Mouse (Mus musculus) midbrain, embryonic 14.5 days (tissue): ENCODE results near the gene Zfp280c. TPM values are rescaled to one million over a fixed set of nuclear protein-coding genes. Genes with fewer than 3 reads are reported as not detected.

Source experiments
- ATAC-seq: fragments of 200-750 bp; cut with Nextera tagmentation; 2 replicates; pipeline ENCODE4 v1.8.0; 2017; ENCODE audit warnings: moderate number of reproducible peaks, moderate library complexity; ENCODE audit not compliant: low FRiP score, low TSS enrichment
- DNase-seq: peaks from one replicate; pipeline ENCODE4 v3.0.0-alpha.2; 2015
- H3K27ac ChIP-seq: fragments of 300-500 bp; sonication (generic); replicated peaks from 2 replicates; pipeline ENCODE4 v1.5.1; 2014; ENCODE audit warnings: mild to moderate bottlenecking, low read depth, low read length, moderate library complexity
- H3K27me3 ChIP-seq: fragments of 300-500 bp; sonication (generic); 2 replicates; pipeline ENCODE4 v1.6.1; 2014; ENCODE audit warnings: low read length, control low read depth, mixed read lengths; ENCODE audit not compliant: control insufficient read depth, insufficient read depth
- H3K36me3 ChIP-seq: fragments of 300-500 bp; sonication (generic); 2 replicates; pipeline ENCODE4 v1.6.1; 2014; ENCODE audit warnings: low read length, control low read depth; ENCODE audit not compliant: control insufficient read depth, insufficient read depth
- H3K4me1 ChIP-seq: fragments of 300-500 bp; sonication (generic); 2 replicates; pipeline ENCODE4 v1.6.1; 2014; ENCODE audit warnings: mild to moderate bottlenecking, antibody characterized with exemption, low read length, control low read depth; ENCODE audit not compliant: control insufficient read depth, insufficient read depth
- H3K4me2 ChIP-seq: fragments of 300-500 bp; sonication (generic); 2 replicates; pipeline ENCODE4 v1.6.1; 2014; ENCODE audit warnings: mild to moderate bottlenecking, low read length, moderate library complexity
- H3K4me3 ChIP-seq: fragments of 300-500 bp; sonication (generic); replicated peaks from 2 replicates; pipeline ENCODE4 v1.5.1; 2014; ENCODE audit warnings: low read depth, low read length
- H3K9ac ChIP-seq: fragments of 300-500 bp; sonication (generic); replicated peaks from 2 replicates; pipeline ENCODE4 v1.6.1; 2014; ENCODE audit warnings: mild to moderate bottlenecking, low read length, moderate library complexity
- H3K9me3 ChIP-seq: fragments of 300-500 bp; sonication (generic); 2 replicates; pipeline ENCODE4 v1.6.1; 2016; ENCODE audit warnings: low read length, control low read depth, mixed read lengths; ENCODE audit not compliant: control insufficient read depth
- WGBS: fragments of 180-500 bp; shearing (Covaris S2); extraction: QIAGEN DNeasy Blood & Tissue Kit; methylation state at CpG from one replicate; pipeline ENCODE4 v1.1.7; 2014; 5-methylcytosine and 5-hydroxymethylcytosine counted together
- polyA plus RNA-seq: library from polyadenylated mRNA; unstranded; fragments of >200 nt; fragmentation: Nextera tagmentation; extraction: Ambion mirVana; gene quantifications from 2 replicates; pipeline ENCODE4 v1.2.1, GENCODE M21; 2014

The Zfp280c gene
- polyA plus RNA-seq, 1 experiment from 2014 or later: 17.2 TPM

- Histone ChIP-seq H3K27ac (peak overlapping the region; percentile 89), H3K4me3 (peak overlapping the region; percentile 58), H3K9me3 (no peaks in the 10 kb centered on the region), H3K4me2 (peak overlapping the region; percentile 54), H3K36me3 (peaks cover 11% of the 10 kb centered on the region; the same call in 1 of the 2 replicates), H3K27me3 (no peaks in the 10 kb centered on the region), H3K4me1 (peaks cover 6% of the 10 kb centered on the region; the same call in 1 of the 2 replicates), H3K9ac (peak overlapping the region; percentile 78)
- WGBS: 24% methylated on average over 14 of the region's 15 CpGs
- DNase-seq: peak; percentile 37
- peak; percentile 44 for ATAC-seq
These were observed 594 bp downstream of the Zfp280c start for GRCm38 (mm10) chrX:48593721-48594098.

GRCm38 (mm10) chrX:48583332-48583731 lies 11.0 kb downstream of the Zfp280c start:
- Histone ChIP-seq H3K27ac (no peak overlapping the region), H3K27me3 (no peaks in the 10 kb centered on the region), H3K36me3 (peaks cover 20% of the 10 kb centered on the region), H3K4me2 (no peak overlapping the region), H3K4me3 (no peak overlapping the region), H3K9ac (no peak overlapping the region), H3K4me1 (no peaks in the 10 kb centered on the region), H3K9me3 (no peaks in the 10 kb centered on the region)
- DNase-seq (no peak), ATAC-seq (no peak)

GRCm38 (mm10) chrX:48532175-48532574 lies 62.1 kb downstream of the Zfp280c start:
- H3K27ac ChIP-seq: no peak overlapping the region
- no peak overlapping the region for H3K9ac ChIP-seq
- no peaks in the 10 kb centered on the region for H3K4me1 ChIP-seq
- ATAC-seq (no peak), DNase-seq (peak; percentile 84)
- H3K27me3 ChIP-seq: no peaks in the 10 kb centered on the region
- no peak overlapping the region for H3K4me2 ChIP-seq
- no peak overlapping the region for H3K4me3 ChIP-seq
- WGBS: 33% methylated on average over 3 of the region's 3 CpGs
- H3K9me3 ChIP-seq: no peaks in the 10 kb centered on the region
- H3K36me3 ChIP-seq: no peaks in the 10 kb centered on the region

GRCm38 (mm10) chrX:48526435-48526834 lies 67.9 kb downstream of the Zfp280c start:
- ATAC-seq (no peak), DNase-seq (no peak)
- WGBS: 66% methylated on average over 2 of the region's 3 CpGs
- Histone ChIP-seq H3K27ac (no peak overlapping the region), H3K9ac (no peak overlapping the region), H3K4me2 (no peak overlapping the region), H3K27me3 (no peaks in the 10 kb centered on the region), H3K4me1 (0 out of 2 replicates have a peak, but pooled peaks cover 7% of the 10 kb centered on the region), H3K36me3 (no peaks in the 10 kb centered on the region), H3K9me3 (no peaks in the 10 kb centered on the region), H3K4me3 (no peak overlapping the region)

GRCm38 (mm10) chrX:48525866-48526265 lies 68.4 kb downstream of the Zfp280c start:
- DNase-seq (no peak), ATAC-seq (no peak)
- Histone ChIP-seq H3K9me3 (no peaks in the 10 kb centered on the region), H3K27ac (no peak overlapping the region), H3K4me3 (no peak overlapping the region), H3K27me3 (no peaks in the 10 kb centered on the region), H3K4me1 (0 out of 2 replicates have a peak, but pooled peaks cover 7% of the 10 kb centered on the region), H3K4me2 (no peak overlapping the region), H3K36me3 (no peaks in the 10 kb centered on the region), H3K9ac (no peak overlapping the region)
- 74% methylated on average over 8 of the region's 8 CpGs for WGBS

GRCm38 (mm10) chrX:48525332-48525731 lies 69.0 kb downstream of the Zfp280c start:
- ATAC-seq (no peak), DNase-seq (no peak)

GRCm38 (mm10) chrX:48523512-48523911 lies 70.8 kb downstream of the Zfp280c start:
- Histone ChIP-seq H3K27me3 (no peaks in the 10 kb centered on the region), H3K4me3 (no peak overlapping the region), H3K36me3 (no peaks in the 10 kb centered on the region), H3K9ac (no peak overlapping the region), H3K9me3 (no peaks in the 10 kb centered on the region), H3K4me1 (0 out of 2 replicates have a peak, but pooled peaks cover 7% of the 10 kb centered on the region), H3K27ac (no peak overlapping the region), H3K4me2 (peak overlapping the region; percentile 71)
- ATAC-seq: no peak
- 64% methylated on average over 3 of the region's 3 CpGs for WGBS
- DNase-seq: no peak

More at GRCm38 (mm10) chrX:48525332-48525731, 69.0 kb downstream of the Zfp280c start:
- H3K27me3 ChIP-seq: no peaks in the 10 kb centered on the region
- no peak overlapping the region for H3K9ac ChIP-seq
- 0 out of 2 replicates have a peak, but pooled peaks cover 7% of the 10 kb centered on the region for H3K4me1 ChIP-seq
- H3K4me2 ChIP-seq: no peak overlapping the region
- WGBS: 66% methylated on average over 1 of the region's 1 CpGs
- H3K36me3 ChIP-seq: no peaks in the 10 kb centered on the region
- H3K4me3 ChIP-seq: no peak overlapping the region
- no peak overlapping the region for H3K27ac ChIP-seq
- H3K9me3 ChIP-seq: no peaks in the 10 kb centered on the region

- 0 out of 2 replicates have a peak, but pooled peaks cover 7% of the 10 kb centered on the region for H3K4me1 ChIP-seq
- no peaks in the 10 kb centered on the region for H3K36me3 ChIP-seq
- H3K9ac ChIP-seq: no peak overlapping the region; the same call in 1 of the 2 replicates
- H3K27me3 ChIP-seq: no peaks in the 10 kb centered on the region
- no peak for ATAC-seq
- no peaks in the 10 kb centered on the region for H3K9me3 ChIP-seq
- peak overlapping the region; percentile 71 for H3K4me2 ChIP-seq
- H3K27ac ChIP-seq: no peak overlapping the region
- DNase-seq: no peak
- H3K4me3 ChIP-seq: peak overlapping the region; percentile 48
- 83% methylated on average over 3 of the region's 3 CpGs for WGBS
These were observed 72.7 kb downstream of the Zfp280c start for GRCm38 (mm10) chrX:48521651-48522050.

- H3K9ac ChIP-seq: peak overlapping the region; percentile 71
- H3K4me2 ChIP-seq: peak overlapping the region; percentile 71
- 21% methylated on average over 20 of the region's 20 CpGs for WGBS
- H3K4me1 ChIP-seq: 0 out of 2 replicates have a peak, but pooled peaks cover 7% of the 10 kb centered on the region
- peak overlapping the region; percentile 48 for H3K4me3 ChIP-seq
- ATAC-seq (no peak), DNase-seq (peak; percentile 59)
- H3K36me3 ChIP-seq: no peaks in the 10 kb centered on the region
- no peaks in the 10 kb centered on the region for H3K9me3 ChIP-seq
- peak overlapping the region; percentile 95 for H3K27ac ChIP-seq
- H3K27me3 ChIP-seq: no peaks in the 10 kb centered on the region
These were observed 74.7 kb downstream of the Zfp280c start for GRCm38 (mm10) chrX:48519549-48520085.
